Mouse (Mus musculus) embryonic facial prominence, embryonic 13.5 days (tissue): ENCODE measurements around the gene Dip2b. TPM values are rescaled to one million over a fixed set of nuclear protein-coding genes. Genes with fewer than 3 reads are reported as not detected.
A peak's percentile ranks its signal among the peaks of the same experiment; 100 is the strongest.

ENCODE experiments used
- ATAC-seq: fragments of 200-750 bp; cut with Nextera tagmentation; 2 replicates; pipeline ENCODE4 v1.8.0; 2017; ENCODE audit warnings: low read depth; ENCODE audit not compliant: insufficient number of reproducible peaks, insufficient read depth, low FRiP score, low TSS enrichment
- H3K27ac ChIP-seq: fragments of 300-500 bp; sonication (generic); 2 replicates; pipeline ENCODE4 v1.5.1; 2015; ENCODE audit warnings: moderate library complexity, mild to moderate bottlenecking, inconsistent platforms
- H3K27me3 ChIP-seq: fragments of 300-500 bp; sonication (generic); 2 replicates; pipeline ENCODE4 v1.6.1; 2015; ENCODE audit warnings: mild to moderate bottlenecking, inconsistent platforms
- H3K36me3 ChIP-seq: fragments of 300-500 bp; sonication (generic); 2 replicates; pipeline ENCODE4 v1.6.1; 2015; ENCODE audit warnings: mild to moderate bottlenecking, inconsistent platforms
- H3K4me1 ChIP-seq: fragments of 300-500 bp; sonication (generic); 2 replicates; pipeline ENCODE4 v1.6.1; 2015; ENCODE audit warnings: inconsistent platforms
- H3K4me2 ChIP-seq: fragments of 300-500 bp; sonication (generic); 2 replicates; pipeline ENCODE4 v1.6.1; 2015; ENCODE audit warnings: moderate library complexity, mild to moderate bottlenecking, inconsistent platforms
- H3K4me3 ChIP-seq: fragments of 300-500 bp; sonication (generic); 2 replicates; pipeline ENCODE4 v1.5.1; 2015; ENCODE audit warnings: mild to moderate bottlenecking, inconsistent platforms
- H3K9ac ChIP-seq: fragments of 300-500 bp; sonication (generic); 2 replicates; pipeline ENCODE4 v1.6.1; 2015; ENCODE audit warnings: mild to moderate bottlenecking, inconsistent platforms
- H3K9me3 ChIP-seq: fragments of 300-500 bp; sonication (generic); 2 replicates; pipeline ENCODE4 v1.6.1; 2016; ENCODE audit warnings: inconsistent platforms
- WGBS: fragments of 180-500 bp; shearing (Covaris S2); methylation state at CpG from one replicate; pipeline ENCODE4 v1.1.7; 2015; ENCODE audit warnings: mixed read lengths; 5-methylcytosine and 5-hydroxymethylcytosine counted together
- polyA plus RNA-seq: library from polyadenylated mRNA; unstranded; fragments of >200 nt; fragmentation: Nextera tagmentation; extraction: Ambion mirVana; gene quantifications from 2 replicates; pipeline ENCODE4 v1.2.1, GENCODE M21; 2015

Gene Dip2b
- polyA plus RNA-seq, 1 experiment from 2014 or later: 13.0 TPM

- H3K36me3 ChIP-seq: peaks cover 61% of the 10 kb centered on the region
- H3K4me2 ChIP-seq: no peak overlapping the region
- no peaks in the 10 kb centered on the region for H3K9me3 ChIP-seq
- no peak overlapping the region for H3K4me3 ChIP-seq
- ATAC-seq: no peak
- H3K27ac ChIP-seq: peak overlapping the region; percentile 89
- H3K27me3 ChIP-seq: no peaks in the 10 kb centered on the region
- H3K4me1 ChIP-seq: peaks cover 15% of the 10 kb centered on the region
- WGBS: 59% methylated on average over 6 of the region's 6 CpGs
- no peak overlapping the region for H3K9ac ChIP-seq
Measured at GRCm38 (mm10) chr15:100167791-100168190, 129.3 kb downstream of the Dip2b start.

GRCm38 (mm10) chr15:100168191-100168606 is 129.7 kb downstream of the Dip2b start:
- Histone ChIP-seq H3K27me3 (no peaks in the 10 kb centered on the region), H3K36me3 (peaks cover 61% of the 10 kb centered on the region), H3K4me3 (no peak overlapping the region), H3K9me3 (no peaks in the 10 kb centered on the region), H3K4me2 (no peak overlapping the region), H3K4me1 (peaks cover 15% of the 10 kb centered on the region), H3K27ac (peak overlapping the region; percentile 89), H3K9ac (no peak overlapping the region)
- WGBS: 47% methylated on average over 8 of the region's 8 CpGs
- ATAC-seq: no peak

DNA sequence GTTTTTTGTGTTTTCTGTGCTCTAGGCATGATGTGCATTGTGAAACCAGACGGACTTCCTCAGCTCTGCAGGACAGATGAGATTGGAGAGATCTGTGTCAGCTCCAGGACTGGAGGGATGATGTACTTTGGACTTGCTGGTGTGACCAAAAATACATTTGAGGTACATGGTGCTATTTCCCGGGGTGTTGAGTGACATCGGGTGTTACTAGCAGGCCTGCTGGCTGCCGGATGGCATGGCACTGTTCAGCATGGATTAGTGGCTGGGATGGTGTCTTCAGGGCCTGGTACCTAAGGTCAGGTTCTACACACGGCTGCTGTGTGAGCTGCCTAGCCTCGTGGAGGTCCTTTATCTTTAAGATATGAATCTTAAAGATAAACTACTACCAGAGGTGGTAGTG is 136.7 kb downstream of the Dip2b start:
- no peaks in the 10 kb centered on the region for H3K27me3 ChIP-seq
- no peak overlapping the region for H3K4me3 ChIP-seq
- H3K4me1 ChIP-seq: no peaks in the 10 kb centered on the region
- H3K9me3 ChIP-seq: no peaks in the 10 kb centered on the region
- no peak for ATAC-seq
- H3K36me3 ChIP-seq: peaks cover 74% of the 10 kb centered on the region
- no peak overlapping the region for H3K27ac ChIP-seq
- 94% methylated on average over 6 of the region's 6 CpGs for WGBS
- no peak overlapping the region for H3K4me2 ChIP-seq
- H3K9ac ChIP-seq: no peak overlapping the region

DNA sequence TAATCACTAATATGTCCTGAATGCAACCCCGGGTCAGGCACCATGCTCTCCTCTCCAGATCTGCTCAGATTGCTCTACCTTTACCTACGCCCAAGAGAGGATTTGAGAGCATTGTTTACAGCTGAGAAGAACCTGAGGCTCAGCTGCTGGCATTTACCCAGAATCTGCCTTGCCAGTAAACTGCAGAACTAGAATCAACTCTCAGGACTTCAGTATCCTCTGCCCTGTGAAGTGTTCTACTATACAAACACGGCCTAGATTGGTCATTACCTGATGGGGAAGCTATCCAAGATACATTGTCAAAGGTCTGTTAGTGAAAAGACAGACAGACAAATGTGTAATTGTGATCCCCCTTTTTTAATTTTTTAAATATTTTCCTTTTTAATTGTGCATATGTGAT is 138.7 kb downstream of the Dip2b start:
- Histone ChIP-seq H3K9me3 (no peaks in the 10 kb centered on the region), H3K4me2 (no peak overlapping the region), H3K4me1 (no peaks in the 10 kb centered on the region), H3K27me3 (no peaks in the 10 kb centered on the region), H3K9ac (no peak overlapping the region), H3K4me3 (no peak overlapping the region), H3K27ac (no peak overlapping the region), H3K36me3 (peaks cover 72% of the 10 kb centered on the region)
- ATAC-seq: no peak
- WGBS: 86% methylated on average over 3 of the region's 3 CpGs

- no peaks in the 10 kb centered on the region for H3K9me3 ChIP-seq
- no peaks in the 10 kb centered on the region for H3K4me1 ChIP-seq
- peaks cover 72% of the 10 kb centered on the region for H3K36me3 ChIP-seq
- H3K27ac ChIP-seq: no peak overlapping the region
- no peak overlapping the region for H3K4me3 ChIP-seq
- no peak overlapping the region for H3K4me2 ChIP-seq
- no peak for ATAC-seq
- WGBS: 86% methylated on average over 9 of the region's 9 CpGs
- no peak overlapping the region; the same call in 1 of the 2 replicates for H3K9ac ChIP-seq
- H3K27me3 ChIP-seq: no peaks in the 10 kb centered on the region
Measured at GRCm38 (mm10) chr15:100177575-100177974, 139.1 kb downstream of the Dip2b start.

GRCm38 (mm10) chr15:100178487-100178886 is 140.0 kb downstream of the Dip2b start:
- no peak overlapping the region for H3K9ac ChIP-seq
- WGBS: 70% methylated on average over 7 of the region's 7 CpGs
- no peaks in the 10 kb centered on the region for H3K4me1 ChIP-seq
- no peaks in the 10 kb centered on the region for H3K9me3 ChIP-seq
- H3K27me3 ChIP-seq: no peaks in the 10 kb centered on the region
- no peak overlapping the region for H3K4me2 ChIP-seq
- no peak overlapping the region for H3K4me3 ChIP-seq
- no peak overlapping the region for H3K27ac ChIP-seq
- peaks cover 73% of the 10 kb centered on the region for H3K36me3 ChIP-seq
- no peak for ATAC-seq

DNA sequence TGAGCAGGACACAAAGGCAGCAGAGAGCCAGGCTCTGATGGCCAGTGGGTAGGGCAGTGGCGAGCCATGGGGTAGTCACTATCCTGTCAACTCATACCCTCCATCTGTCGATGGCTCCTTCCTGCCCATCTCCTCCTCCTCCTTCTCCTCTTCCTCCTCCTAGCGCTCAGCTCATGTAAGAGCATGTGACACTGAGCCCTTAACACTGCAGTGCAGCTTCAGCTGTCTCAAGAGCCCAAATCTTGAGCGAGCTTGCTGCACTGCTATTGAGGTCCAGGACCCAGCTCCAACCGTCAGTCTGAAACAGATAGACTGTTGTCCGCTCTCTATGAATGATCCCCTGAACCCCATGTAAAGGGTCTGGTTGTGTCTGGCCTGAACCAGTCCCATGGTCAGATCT is 141.2 kb downstream of the Dip2b start:
- ATAC-seq: no peak
- WGBS: 93% methylated on average over 6 of the region's 6 CpGs

DNA sequence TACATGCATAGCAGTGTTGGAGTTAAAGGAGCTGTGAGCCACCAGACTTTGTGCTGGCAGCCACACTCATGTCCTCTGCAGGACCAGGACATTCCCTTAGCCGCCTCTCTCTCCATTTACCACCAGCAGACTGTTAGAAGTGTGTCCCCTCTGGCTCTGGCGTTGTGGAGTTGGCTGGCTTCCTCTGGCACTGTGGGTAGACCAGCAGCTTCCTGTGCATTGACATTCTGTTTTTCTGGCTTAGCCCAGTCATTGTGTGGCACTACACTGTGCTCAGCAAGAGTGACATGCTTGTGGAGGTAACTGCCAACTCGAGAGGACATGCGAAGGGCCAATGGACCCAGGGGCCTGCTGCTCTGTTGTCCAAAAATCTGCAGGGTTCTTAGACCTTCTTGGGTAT is 141.8 kb downstream of the Dip2b start:
- Histone ChIP-seq H3K27ac (no peak overlapping the region), H3K4me1 (no peaks in the 10 kb centered on the region), H3K9ac (no peak overlapping the region), H3K4me2 (no peak overlapping the region), H3K36me3 (peaks cover 72% of the 10 kb centered on the region), H3K4me3 (no peak overlapping the region), H3K9me3 (no peaks in the 10 kb centered on the region), H3K27me3 (no peaks in the 10 kb centered on the region)
- WGBS: 94% methylated on average over 4 of the region's 4 CpGs
- ATAC-seq: no peak

More for the DNA sequence above, 141.2 kb downstream of the Dip2b start:
- H3K4me1 ChIP-seq: no peaks in the 10 kb centered on the region
- H3K9me3 ChIP-seq: no peaks in the 10 kb centered on the region
- no peak overlapping the region for H3K9ac ChIP-seq
- H3K36me3 ChIP-seq: peaks cover 73% of the 10 kb centered on the region
- H3K4me3 ChIP-seq: no peak overlapping the region
- H3K27ac ChIP-seq: no peak overlapping the region
- no peak overlapping the region for H3K4me2 ChIP-seq
- H3K27me3 ChIP-seq: no peaks in the 10 kb centered on the region

DNA sequence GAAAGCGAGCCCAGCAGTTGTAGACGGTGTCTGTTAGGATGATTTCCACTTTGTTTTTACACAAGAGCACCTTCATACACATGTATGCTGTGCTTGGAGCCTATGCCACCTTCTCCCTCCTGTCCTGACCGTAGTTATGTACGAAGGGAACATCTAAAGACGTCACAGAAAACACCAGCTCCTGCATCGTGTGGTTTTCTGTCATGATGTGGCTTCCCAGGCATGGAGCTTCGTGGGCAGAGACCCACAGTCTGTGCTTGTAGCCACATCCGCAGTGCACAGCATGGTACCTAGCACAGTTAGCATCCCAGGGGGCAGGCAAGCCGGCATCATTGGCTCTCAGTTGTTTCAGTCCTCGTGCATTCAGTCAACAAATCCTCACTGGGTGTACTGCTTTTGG is 143.4 kb downstream of the Dip2b start:
- no peaks in the 10 kb centered on the region for H3K9me3 ChIP-seq
- no peak overlapping the region for H3K27ac ChIP-seq
- WGBS: 85% methylated on average over 10 of the region's 10 CpGs
- no peaks in the 10 kb centered on the region for H3K27me3 ChIP-seq
- H3K4me3 ChIP-seq: no peak overlapping the region
- H3K36me3 ChIP-seq: peaks cover 84% of the 10 kb centered on the region
- H3K9ac ChIP-seq: no peak overlapping the region
- H3K4me2 ChIP-seq: no peak overlapping the region
- H3K4me1 ChIP-seq: no peaks in the 10 kb centered on the region
- no peak for ATAC-seq

DNA sequence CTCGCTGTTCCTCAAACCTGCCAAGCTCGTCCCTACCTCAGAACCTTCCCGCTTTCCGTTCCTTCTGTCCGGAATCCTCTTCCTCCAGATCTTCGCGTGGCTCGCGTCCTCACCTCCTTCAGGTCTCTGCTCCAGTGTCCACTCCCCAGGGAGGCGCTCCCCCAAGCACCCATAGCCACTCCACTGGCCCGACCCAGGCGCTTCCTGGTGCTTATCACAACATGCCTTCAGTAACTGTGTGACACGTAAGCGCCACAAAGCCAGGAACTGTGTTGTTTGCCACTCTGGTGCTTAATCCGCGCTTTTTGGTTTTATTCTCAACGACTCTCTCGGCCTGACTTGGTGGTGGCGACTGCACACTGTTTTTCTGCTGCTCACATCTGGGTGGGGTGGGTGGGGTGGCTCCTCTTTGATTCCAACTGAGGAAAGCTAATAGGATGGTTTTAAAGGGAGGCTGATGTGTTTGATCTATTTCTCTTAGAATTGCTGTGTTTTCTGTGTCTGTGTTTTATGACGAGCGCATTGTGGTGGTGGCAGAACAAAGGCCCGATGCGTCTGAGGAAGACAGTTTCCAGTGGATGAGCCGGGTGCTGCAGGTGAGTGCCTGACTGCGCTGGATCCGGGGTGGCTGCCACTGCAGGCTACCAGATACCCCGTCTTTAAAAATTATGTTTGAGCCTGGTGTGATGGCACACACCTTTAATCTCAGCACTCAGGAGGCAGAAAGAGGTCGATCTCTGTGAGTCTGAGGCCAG is 144.2 kb downstream of the Dip2b start:
- ATAC-seq: no peak
- no peak overlapping the region for H3K4me2 ChIP-seq
- H3K9me3 ChIP-seq: no peaks in the 10 kb centered on the region

GRCm38 (mm10) chr15:100183510-100183909 is 145.0 kb downstream of the Dip2b start:
- Histone ChIP-seq H3K27ac (no peak overlapping the region), H3K4me1 (no peaks in the 10 kb centered on the region), H3K4me2 (no peak overlapping the region), H3K9ac (no peak overlapping the region), H3K4me3 (no peak overlapping the region), H3K9me3 (no peaks in the 10 kb centered on the region), H3K36me3 (peaks cover 86% of the 10 kb centered on the region), H3K27me3 (no peaks in the 10 kb centered on the region)
- no peak for ATAC-seq
- WGBS: 89% methylated on average over 10 of the region's 10 CpGs

More for the DNA sequence above, 144.2 kb downstream of the Dip2b start:
- H3K4me1 ChIP-seq: no peaks in the 10 kb centered on the region
- no peaks in the 10 kb centered on the region for H3K27me3 ChIP-seq
- H3K27ac ChIP-seq: no peak overlapping the region
- H3K36me3 ChIP-seq: peaks cover 86% of the 10 kb centered on the region
- WGBS: 92% methylated on average over 28 of the region's 28 CpGs
- no peak overlapping the region for H3K4me3 ChIP-seq
- H3K9ac ChIP-seq: no peak overlapping the region

- Histone ChIP-seq H3K4me2 (no peak overlapping the region), H3K9ac (no peak overlapping the region), H3K27ac (no peak overlapping the region), H3K27me3 (no peaks in the 10 kb centered on the region), H3K36me3 (peaks cover 86% of the 10 kb centered on the region), H3K4me1 (no peaks in the 10 kb centered on the region), H3K9me3 (no peaks in the 10 kb centered on the region), H3K4me3 (no peak overlapping the region)
- whole genome bisulfite sequencing: 89% methylated on average over 5 of the region's 5 CpGs
- no peak for ATAC-seq
Measured at GRCm38 (mm10) chr15:100184821-100185496, 146.5 kb downstream of the Dip2b start.
